Mouse (Mus musculus) ES-Bruce4 (cell line): ENCODE results near the gene Msl1.

Source experiments
- CTCF ChIP-seq: IDR thresholded peaks from one replicate; pipeline ENCODE4 v1.8.1; 2011; ENCODE audit warnings: low read depth, low read length
- EP300 ChIP-seq: IDR thresholded peaks from 2 replicates; pipeline ENCODE4 v1.6.1; 2011; ENCODE audit warnings: low read depth, low read length; ENCODE audit not compliant: insufficient read depth
- POLR2A ChIP-seq: IDR thresholded peaks from one replicate; pipeline ENCODE4 v1.8.1; 2011; ENCODE audit warnings: low read length; ENCODE audit not compliant: insufficient read depth

DNA sequence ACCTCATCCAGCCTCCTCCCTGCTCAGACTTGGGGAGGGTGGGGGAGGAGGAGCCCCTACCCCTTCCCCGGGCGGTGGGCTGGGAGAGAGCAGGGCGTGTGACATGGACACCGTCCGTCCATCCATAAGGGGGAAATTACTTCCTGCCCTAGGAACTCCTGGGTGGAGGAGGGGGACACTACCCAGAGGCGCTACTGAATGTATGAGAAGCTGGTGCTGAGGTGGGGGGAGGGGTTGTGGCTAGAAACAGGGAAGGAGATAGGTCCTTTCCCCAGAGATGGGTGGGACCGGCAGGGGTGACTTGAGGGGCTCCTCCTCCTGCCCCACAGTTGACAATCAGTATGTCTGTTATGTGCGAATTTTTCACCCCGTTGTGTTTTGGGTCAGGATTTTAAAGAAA lies 28.0 kb upstream of the Msl1 start:
- no peak for TF ChIP-seq POLR2A
- no peak for TF ChIP-seq CTCF
- TF ChIP-seq EP300, result no peak
